Mouse (Mus musculus) lung, adult 2 months (tissue): ENCODE results near the gene Olfr556. TPM values are rescaled to one million over a fixed set of nuclear protein-coding genes. Genes with fewer than 3 reads are reported as not detected.
"Not testable (repeated sequence)": the region's sequence is repeated elsewhere in the genome, so short reads cannot be mapped to it uniquely, and the experiment has no call there.

Source experiments
- DNase-seq: peaks from one replicate; pipeline ENCODE4 v3.0.0; 2022
- H3K4me1 ChIP-seq: fragments of 200-500 bp; 2 replicates; pipeline ENCODE4 v1.6.1; 2011; ENCODE audit warnings: low read length; ENCODE audit not compliant: control insufficient read depth, insufficient read depth
- H3K4me3 ChIP-seq: fragments of 200-500 bp; replicated peaks from 2 replicates; pipeline ENCODE3; 2011; ENCODE audit warnings: low read depth, mild to moderate bottlenecking, control low read depth, low read length; ENCODE audit errors: extremely low read depth
- CTCF ChIP-seq: fragments of 200-500 bp; IDR thresholded peaks from 2 replicates; pipeline ENCODE4 v1.5.1; 2011; ENCODE audit warnings: mild to moderate bottlenecking, low read length, control low read depth; ENCODE audit not compliant: insufficient read depth
- POLR2A ChIP-seq: fragments of 200-500 bp; IDR thresholded peaks from 2 replicates; pipeline ENCODE4 v1.6.1; 2011; ENCODE audit warnings: low read depth, mild to moderate bottlenecking, control low read depth, low read length, borderline replicate concordance; ENCODE audit errors: extremely low read depth
- WGBS: fragments of 180-500 bp; shearing (Covaris S2); methylation state at CpG from one replicate; pipeline ENCODE4 v1.1.7; 2018; 5-methylcytosine and 5-hydroxymethylcytosine counted together
- polyA plus RNA-seq: library from polyadenylated mRNA; depleted of rRNA; stranded (reverse); fragments of >200 nt; gene quantifications from 2 replicates; pipeline ENCODE4 v1.2.3, GENCODE M21; 2012; rRNA removed

Olfr556 gene
- 0.12 and 0.19 TPM in 2 replicates for polyA plus RNA-seq

DNA sequence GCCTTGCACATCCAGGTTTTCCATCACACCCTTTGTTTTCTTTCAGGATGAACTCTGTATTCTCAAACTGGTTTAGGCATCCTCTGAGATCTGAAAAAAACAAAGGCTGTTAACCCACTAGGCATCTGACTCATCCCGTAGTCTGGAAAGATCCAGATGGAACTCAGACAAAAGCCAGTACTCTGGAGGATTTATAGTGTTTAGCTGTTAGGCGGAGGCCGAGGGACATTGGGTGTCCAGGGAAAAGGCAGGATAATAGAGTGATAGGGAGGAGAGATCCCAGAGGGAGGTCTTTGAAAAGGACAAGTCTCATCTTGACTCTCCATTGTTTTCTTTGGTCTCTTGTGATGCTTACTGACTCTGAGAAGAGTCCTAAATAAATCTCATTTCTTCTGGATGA is at the start of gene Olfr556:
TSS of gene Olfr556 (plus strand) at position 301 of the 400 bp plus-strand sequence.
- TF ChIP-seq POLR2A (no peak), CTCF (no peak)
- 57% methylated on average over 3 of the region's 3 CpGs for WGBS
- no peaks in the 10 kb centered on the region for H3K4me1 ChIP-seq
- no peak for DNase-seq
- no peak within 1 kb of the TSS for H3K4me3 ChIP-seq

DNA sequence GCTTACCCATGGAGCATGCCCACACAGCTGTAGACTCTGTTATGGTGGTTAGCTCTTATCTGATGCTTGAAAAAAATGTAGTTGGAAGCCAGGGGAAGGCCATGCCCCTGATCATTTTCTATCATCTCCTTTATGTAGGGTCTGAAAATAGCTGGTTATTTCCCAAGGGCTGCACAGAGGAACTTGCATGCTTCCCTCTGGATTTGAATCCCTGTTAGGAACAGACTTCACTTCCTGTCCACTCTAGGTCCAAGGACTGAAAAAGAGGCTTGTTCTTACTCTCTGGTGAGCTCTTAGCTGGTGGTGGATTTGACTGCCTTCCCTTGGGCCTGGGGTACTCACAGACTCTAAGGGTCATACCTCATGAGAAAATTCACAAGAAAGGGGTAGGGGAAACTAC is 46.6 kb upstream of the Olfr556 start, which contains the start of gene Olfr553:
TSS of gene Olfr553 (minus strand) at position 101 of the 400 bp plus-strand sequence.
- TF ChIP-seq POLR2A, result no peak
- no peak for TF ChIP-seq CTCF

GRCm38 (mm10) chr7:102619608-102620007 is 45.1 kb upstream of the Olfr556 start:
- peaks cover 3% of the 10 kb centered on the region for H3K4me1 ChIP-seq
- WGBS, result 20% methylated on average over 5 of the region's 5 CpGs
- no peak for DNase-seq
- TF ChIP-seq POLR2A (no peak), CTCF (no peak)
- no peak overlapping the region for H3K4me3 ChIP-seq

More for the DNA sequence above, 46.6 kb upstream of the Olfr556 start, which contains the start of gene Olfr553:
- peaks cover 3% of the 10 kb centered on the region for H3K4me1 ChIP-seq
- no peak within 1 kb of the TSS for H3K4me3 ChIP-seq
- DNase-seq, result no peak

- not testable (repeated sequence) for H3K4me3 ChIP-seq, DNase-seq, H3K4me1 ChIP-seq
- 84% methylated on average over 19 of the region's 19 CpGs for WGBS
Measured at GRCm38 (mm10) chr7:102620368-102620767, 44.3 kb upstream of the Olfr556 start.

- WGBS, result 23% methylated on average over 3 of the region's 3 CpGs
- peak; percentile 21 for DNase-seq
- TF ChIP-seq POLR2A (no peak), CTCF (0 out of 2 replicates have a peak, but pooled peaks have one; percentile 11)
- H3K4me1 ChIP-seq, result no peaks in the 10 kb centered on the region
- no peak overlapping the region for H3K4me3 ChIP-seq
Measured at GRCm38 (mm10) chr7:102636665-102637064, 28.0 kb upstream of the Olfr556 start.

DNA sequence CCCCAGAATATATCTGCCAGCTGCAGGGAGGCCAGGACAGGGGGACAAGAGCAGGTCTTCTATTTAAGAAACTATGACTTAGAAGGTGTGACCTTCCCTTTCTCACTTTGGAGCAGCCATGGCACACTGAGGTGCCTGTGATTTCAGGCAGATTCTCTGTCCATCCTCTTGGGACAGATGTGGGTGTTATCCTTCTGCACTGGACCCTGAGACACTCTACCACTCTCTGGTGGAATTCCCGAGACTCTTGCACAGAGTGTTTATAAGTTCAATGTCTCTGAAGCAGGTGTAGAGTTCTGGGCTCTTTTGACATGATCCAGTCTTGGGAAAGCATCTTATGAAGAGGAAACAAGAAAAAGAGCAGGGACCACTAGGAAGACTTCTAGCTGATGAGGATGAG is 26.6 kb upstream of the Olfr556 start, which contains the start of gene Olfr554:
TSS of gene Olfr554 (plus strand) at position 301 of the 400 bp plus-strand sequence.
- Histone ChIP-seq H3K4me3 (no peak within 1 kb of the TSS), H3K4me1 (no peaks in the 10 kb centered on the region)
- TF ChIP-seq POLR2A, result no peak
- TF ChIP-seq CTCF, result no peak
- 71% methylated on average over 1 of the region's 1 CpGs for WGBS
- no peak for DNase-seq

GRCm38 (mm10) chr7:102644945-102645344 is 19.8 kb upstream of the Olfr556 start:
- WGBS, result 72% methylated on average over 4 of the region's 4 CpGs
- DNase-seq, H3K4me3 ChIP-seq, H3K4me1 ChIP-seq: not testable (repeated sequence)

DNA sequence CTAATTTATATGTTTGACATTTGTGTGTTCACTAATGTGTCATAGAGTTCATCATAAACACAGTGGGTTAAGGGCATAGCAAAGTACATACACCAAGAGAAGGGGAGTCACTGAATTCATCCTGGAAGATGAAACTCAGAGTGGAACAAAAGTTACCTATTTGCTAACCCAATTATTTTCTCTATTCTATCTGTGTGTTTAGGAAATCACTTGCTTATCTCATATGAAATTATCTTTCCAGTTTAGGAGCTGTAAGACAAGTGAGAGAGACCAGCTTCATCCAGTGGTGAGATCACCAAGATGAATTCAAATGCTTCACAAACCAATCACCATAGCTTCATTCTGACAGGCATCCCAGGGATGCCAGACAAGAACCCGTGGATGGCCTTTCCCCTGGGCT is 6.2 kb upstream of the Olfr556 start, which contains the start of gene Olfr555:
TSS of gene Olfr555 (plus strand) at position 301 of the 400 bp plus-strand sequence.
- no peak for TF ChIP-seq CTCF
- TF ChIP-seq POLR2A, result no peak
- H3K4me1 ChIP-seq, result no peaks in the 10 kb centered on the region
- DNase-seq, result no peak
- no peak within 1 kb of the TSS for H3K4me3 ChIP-seq
- WGBS, result 65% methylated on average over 1 of the region's 1 CpGs

DNA sequence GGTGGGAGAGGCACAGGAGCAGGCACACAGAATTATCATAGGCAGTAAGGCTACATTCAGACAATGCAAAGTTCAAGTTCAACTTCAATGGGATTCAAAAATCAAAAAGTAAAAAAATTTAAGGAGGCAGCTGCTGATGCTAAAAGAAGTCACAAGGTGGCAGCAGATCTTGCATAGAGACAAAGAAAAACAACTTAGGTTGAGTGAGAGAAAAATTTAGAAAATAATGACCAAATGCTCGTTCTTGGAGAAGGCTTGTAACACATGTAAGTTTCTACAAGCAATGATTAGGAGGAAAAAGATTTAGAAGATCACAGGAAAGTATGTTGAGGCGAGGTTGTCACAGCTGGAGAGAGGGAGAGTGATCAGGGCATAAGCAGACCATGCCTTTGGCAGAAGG is 679 bp downstream of the Olfr556 start:
- no peaks in the 10 kb centered on the region for H3K4me1 ChIP-seq
- no peak overlapping the region for H3K4me3 ChIP-seq
- no peak for DNase-seq
- TF ChIP-seq CTCF, result no peak
- TF ChIP-seq POLR2A, result no peak
- WGBS, result 27% methylated on average over 2 of the region's 2 CpGs

DNA sequence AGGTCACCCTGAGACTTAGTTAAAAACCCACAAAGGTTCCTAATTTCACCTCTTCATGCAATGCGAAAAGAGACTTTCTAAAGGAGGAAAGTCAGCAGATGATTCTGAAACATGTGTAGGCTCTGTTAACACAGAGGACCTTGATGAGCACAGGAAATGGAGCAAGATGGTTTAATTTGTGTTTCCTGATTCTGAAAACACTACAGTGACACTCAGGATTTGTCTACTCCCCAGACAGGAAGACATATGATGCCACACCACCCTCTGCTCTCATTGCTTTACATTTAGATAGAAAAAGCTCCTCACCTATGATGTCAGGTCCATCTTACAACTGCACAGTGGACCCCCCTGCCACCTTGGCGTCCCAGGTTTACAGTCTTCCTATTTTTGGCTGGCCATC is 11.5 kb downstream of the Olfr556 start:
- no peaks in the 10 kb centered on the region for H3K4me1 ChIP-seq
- H3K4me3 ChIP-seq, result no peak overlapping the region
- DNase-seq, result no peak
- TF ChIP-seq POLR2A, result no peak
- WGBS, result 73% methylated on average over 2 of the region's 2 CpGs

DNA sequence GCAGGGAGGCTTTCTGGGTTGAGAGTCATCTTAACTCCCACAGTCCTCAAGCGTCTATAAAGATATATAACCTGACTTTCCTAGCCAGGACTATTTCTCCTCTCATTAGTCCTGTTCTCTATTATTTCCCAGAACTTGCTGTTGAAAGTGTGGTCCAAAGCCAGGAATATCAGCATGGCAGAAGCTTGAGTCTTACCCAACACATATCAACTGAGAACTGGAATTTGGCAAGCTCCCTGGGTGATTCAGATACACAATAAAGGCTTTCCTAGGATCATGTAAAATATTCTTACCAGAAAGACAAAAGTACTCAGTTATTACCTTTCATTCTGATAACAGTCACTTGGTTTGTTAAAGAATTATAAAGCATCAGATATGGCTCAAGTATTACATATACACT is 17.2 kb downstream of the Olfr556 start:
- TF ChIP-seq POLR2A, result no peak
- no peak for TF ChIP-seq CTCF
- no peak for DNase-seq
- Histone ChIP-seq H3K4me1 (no peaks in the 10 kb centered on the region), H3K4me3 (no peak overlapping the region)
- WGBS, result 78% methylated on average over 1 of the region's 1 CpGs

DNA sequence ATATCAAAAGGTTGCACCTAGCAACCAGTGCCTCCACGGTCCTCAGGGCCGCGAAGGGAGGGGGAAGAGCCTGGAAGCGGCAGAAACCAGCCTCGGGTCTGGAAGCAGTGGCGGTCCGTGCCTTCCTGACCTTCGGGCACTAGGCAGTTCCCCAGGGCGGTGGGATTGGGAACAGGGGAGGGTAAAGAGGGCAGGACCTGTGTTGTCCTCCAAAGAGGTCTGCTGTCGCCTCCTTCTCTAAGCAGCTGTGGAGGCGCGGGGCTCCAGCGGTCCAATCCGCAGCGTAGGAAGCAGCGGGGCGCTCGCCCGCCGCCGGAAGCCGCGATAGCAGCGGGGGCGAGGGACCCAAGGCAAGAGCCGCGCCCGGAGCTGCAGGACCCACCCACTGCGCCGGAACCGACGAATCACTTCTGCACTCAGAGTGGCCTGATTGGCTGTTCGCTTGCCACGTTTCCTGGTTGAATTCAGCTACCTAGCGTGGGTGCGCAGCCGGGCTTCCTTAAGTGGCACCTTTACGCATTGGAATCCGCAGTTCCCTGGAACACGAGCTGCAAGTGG is 22.3 kb downstream of the Olfr556 start, which contains the start of gene Trim68:
TSS of gene Trim68 (minus strand) at position 384 of the 558 bp plus-strand sequence.
- TF ChIP-seq POLR2A (peak; percentile 58; the same call in 1 of the 2 replicates), CTCF (no peak)
- Histone ChIP-seq H3K4me3 (peak within 1 kb of the TSS; percentile 89), H3K4me1 (peaks cover 4% of the 10 kb centered on the region; the same call in 1 of the 2 replicates)
- peak; percentile 85 for DNase-seq
- WGBS, result under 1% methylated on average over 40 of the region's 40 CpGs
